Mouse (Mus musculus) liver, embryonic 15.5 days (tissue): ENCODE data around the gene Hexa. TPM values are rescaled to one million over a fixed set of nuclear protein-coding genes. Genes with fewer than 3 reads are reported as not detected.

ENCODE experiments used
- ATAC-seq: fragments of 200-750 bp; cut with Nextera tagmentation; 2 replicates; pipeline ENCODE4 v1.8.0; 2017; ENCODE audit warnings: moderate number of reproducible peaks, mild to moderate bottlenecking, moderate library complexity; ENCODE audit not compliant: insufficient read depth
- H3K27ac ChIP-seq: fragments of 300-500 bp; sonication (generic); replicated peaks from 2 replicates; pipeline ENCODE4 v1.5.1; 2015; ENCODE audit warnings: mild to moderate bottlenecking, inconsistent platforms
- H3K27me3 ChIP-seq: fragments of 300-500 bp; sonication (generic); 2 replicates; pipeline ENCODE4 v1.6.1; 2015; ENCODE audit warnings: mild to moderate bottlenecking, inconsistent platforms
- H3K36me3 ChIP-seq: fragments of 300-500 bp; sonication (generic); replicated peaks from 2 replicates; pipeline ENCODE4 v1.6.1; 2015; ENCODE audit warnings: moderate library complexity, mild to moderate bottlenecking, inconsistent platforms
- H3K4me1 ChIP-seq: fragments of 300-500 bp; sonication (generic); replicated peaks from 2 replicates; pipeline ENCODE4 v1.6.1; 2015; ENCODE audit warnings: inconsistent platforms
- H3K4me2 ChIP-seq: fragments of 300-500 bp; sonication (generic); 2 replicates; pipeline ENCODE4 v1.6.1; 2015; ENCODE audit warnings: moderate library complexity, mild to moderate bottlenecking, inconsistent platforms
- H3K4me3 ChIP-seq: fragments of 300-500 bp; sonication (generic); replicated peaks from 2 replicates; pipeline ENCODE4 v1.5.1; 2015; ENCODE audit warnings: mild to moderate bottlenecking, inconsistent platforms
- H3K9ac ChIP-seq: fragments of 300-500 bp; sonication (generic); 2 replicates; pipeline ENCODE4 v1.6.1; 2015; ENCODE audit warnings: moderate library complexity, mild to moderate bottlenecking, inconsistent platforms
- H3K9me3 ChIP-seq: fragments of 300-500 bp; sonication (generic); replicated peaks from 2 replicates; pipeline ENCODE4 v1.6.1; 2016; ENCODE audit warnings: inconsistent platforms
- WGBS: fragments of 180-500 bp; shearing (Covaris S2); methylation state at CpG from one replicate; pipeline ENCODE4 v1.1.7; 2015; ENCODE audit warnings: mixed read lengths; ENCODE audit not compliant: insufficient replicate concordance; 5-methylcytosine and 5-hydroxymethylcytosine counted together
- polyA plus RNA-seq: library from polyadenylated mRNA; unstranded; fragments of >200 nt; fragmentation: Nextera tagmentation; extraction: Ambion mirVana; gene quantifications from 2 replicates; pipeline ENCODE4 v1.2.1, GENCODE M21; 2015

The Hexa gene
- polyA plus RNA-seq, 1 experiment from 2014 or later, result 34.9 TPM

DNA sequence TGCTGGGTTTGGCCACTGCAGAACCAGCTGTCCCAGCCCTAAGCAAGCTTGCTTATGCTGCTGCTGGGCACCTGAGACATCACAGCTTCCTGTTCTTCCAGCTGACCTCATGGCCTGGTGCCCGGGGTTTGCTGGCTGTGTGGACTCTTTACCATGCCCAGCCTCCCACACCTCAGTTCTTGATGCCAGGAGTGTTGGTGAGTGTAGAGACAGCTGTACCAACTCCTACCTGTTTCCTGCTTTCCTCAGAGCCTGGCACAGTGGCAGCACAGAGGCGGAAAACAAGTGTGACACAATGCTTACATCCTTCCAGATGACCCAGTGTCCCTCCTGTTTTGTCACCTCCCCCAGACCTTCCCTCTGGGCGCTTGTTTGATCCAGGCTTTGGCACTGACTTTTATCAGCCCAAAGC is 12.3 kb downstream of the Hexa start:
- no peaks in the 10 kb centered on the region for H3K9me3 ChIP-seq
- 56% methylated on average over 3 of the region's 3 CpGs for WGBS
- H3K27ac ChIP-seq, result no peak overlapping the region
- no peaks in the 10 kb centered on the region for H3K27me3 ChIP-seq
- H3K4me3 ChIP-seq, result no peak overlapping the region
- ATAC-seq, result no peak
- H3K4me2 ChIP-seq, result no peak overlapping the region
- H3K9ac ChIP-seq, result no peak overlapping the region
- peaks cover 18% of the 10 kb centered on the region for H3K4me1 ChIP-seq
- no peaks in the 10 kb centered on the region for H3K36me3 ChIP-seq

DNA sequence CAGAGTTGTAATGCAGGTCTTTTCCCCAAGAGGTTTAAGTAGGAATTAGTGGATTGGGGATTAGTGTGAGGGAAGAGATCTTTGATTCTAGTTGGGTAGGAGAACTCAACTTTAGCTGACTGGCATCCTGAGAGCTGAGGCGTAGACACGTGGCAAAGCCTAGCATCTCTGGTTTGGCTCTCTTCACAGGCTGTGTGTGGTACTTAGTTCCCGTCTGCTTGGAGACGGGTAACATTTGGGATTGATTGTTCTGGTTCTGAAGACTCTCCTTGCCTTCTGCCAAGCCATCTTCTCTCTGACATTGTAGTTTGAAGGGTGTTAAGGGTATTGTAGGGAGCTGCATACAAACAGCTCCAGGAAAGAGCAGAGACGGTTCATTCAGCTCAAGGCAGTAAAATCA is 13.3 kb downstream of the Hexa start:
- H3K4me3 ChIP-seq, result no peak overlapping the region
- no peaks in the 10 kb centered on the region for H3K9me3 ChIP-seq
- peaks cover 5% of the 10 kb centered on the region; the same call in 1 of the 2 replicates for H3K36me3 ChIP-seq
- no peak overlapping the region for H3K4me2 ChIP-seq
- no peak for ATAC-seq
- H3K27ac ChIP-seq, result no peak overlapping the region
- H3K27me3 ChIP-seq, result no peaks in the 10 kb centered on the region
- 67% methylated on average over 5 of the region's 5 CpGs for WGBS
- no peak overlapping the region for H3K9ac ChIP-seq
- H3K4me1 ChIP-seq, result peaks cover 13% of the 10 kb centered on the region

DNA sequence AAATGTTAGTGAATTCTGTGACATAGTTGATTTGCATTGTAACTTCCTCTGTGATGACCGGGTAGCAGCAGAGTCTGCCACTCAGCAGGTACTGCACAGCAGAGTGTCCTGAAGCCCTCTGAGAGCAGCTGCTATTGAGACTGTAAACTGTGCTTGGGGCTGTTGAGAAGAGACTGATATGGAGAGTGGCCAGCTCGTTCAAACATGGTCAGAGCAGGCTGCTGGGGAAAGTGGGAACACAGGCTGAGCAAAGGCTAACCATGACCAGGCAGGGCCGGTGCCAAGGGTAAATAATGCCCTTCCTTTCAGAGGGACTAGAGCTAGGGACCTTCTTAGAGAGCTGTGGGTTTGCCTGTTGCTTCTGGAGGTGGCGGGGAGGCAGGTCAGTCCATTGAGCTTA is 14.4 kb downstream of the Hexa start:
- H3K27me3 ChIP-seq, result no peaks in the 10 kb centered on the region
- no peak overlapping the region for H3K27ac ChIP-seq
- no peak for ATAC-seq
- peaks cover 13% of the 10 kb centered on the region for H3K4me1 ChIP-seq
- WGBS, result 63% methylated on average over 4 of the region's 4 CpGs
- no peak overlapping the region for H3K4me3 ChIP-seq
- no peak overlapping the region for H3K9ac ChIP-seq
- peaks cover 5% of the 10 kb centered on the region for H3K36me3 ChIP-seq
- no peaks in the 10 kb centered on the region for H3K9me3 ChIP-seq
- no peak overlapping the region for H3K4me2 ChIP-seq

DNA sequence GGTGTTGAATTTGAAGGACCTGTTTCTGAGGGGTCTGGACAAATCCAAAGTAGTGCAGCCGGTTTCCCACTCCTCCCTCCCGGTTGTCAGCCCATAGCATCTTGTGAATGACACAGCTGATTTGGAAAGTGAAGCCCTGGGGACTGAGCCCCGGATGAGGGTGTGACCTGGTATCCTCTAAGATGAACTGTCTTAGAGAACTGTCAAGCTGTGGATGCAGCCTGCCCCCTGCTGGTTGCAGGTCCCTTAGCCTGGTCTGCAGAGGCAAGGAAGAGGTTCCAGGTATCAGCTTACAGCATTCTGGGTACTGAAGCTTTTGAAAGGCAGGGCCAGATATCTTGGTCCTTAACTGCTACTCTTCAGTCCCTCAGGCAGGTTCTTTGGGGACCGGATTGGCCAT is 26.3 kb downstream of the Hexa start:
- no peak overlapping the region for H3K4me2 ChIP-seq
- 16% methylated on average over 4 of the region's 4 CpGs for WGBS

DNA sequence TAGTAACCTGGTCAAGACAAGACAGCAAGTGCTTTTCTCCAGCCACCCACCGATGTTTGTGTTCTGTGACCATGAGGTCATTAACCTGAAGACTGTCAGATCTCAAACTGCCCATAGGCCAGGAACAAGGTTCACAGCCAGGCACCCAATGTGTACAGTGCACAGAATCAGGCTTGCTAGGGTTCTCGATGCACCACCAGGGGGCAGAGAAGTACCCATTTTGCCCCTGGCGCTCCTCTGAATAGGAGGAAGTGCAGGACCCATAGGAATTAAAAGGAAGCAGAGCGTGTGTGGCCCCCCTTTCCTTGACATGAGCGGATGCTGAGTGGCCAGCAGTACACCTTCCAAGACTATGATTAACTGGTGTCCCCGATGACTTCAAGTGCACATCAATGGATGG is 27.8 kb downstream of the Hexa start:
- Histone ChIP-seq H3K9ac (no peak overlapping the region), H3K27ac (no peak overlapping the region), H3K4me2 (no peak overlapping the region), H3K4me3 (no peak overlapping the region), H3K4me1 (0 out of 2 replicates have a peak, but pooled peaks cover 3% of the 10 kb centered on the region), H3K36me3 (peaks cover 16% of the 10 kb centered on the region), H3K27me3 (peaks cover 24% of the 10 kb centered on the region), H3K9me3 (no peaks in the 10 kb centered on the region)
- peak; percentile 31; the same call in 1 of the 2 replicates for ATAC-seq
- WGBS, result 15% methylated on average over 6 of the region's 6 CpGs

More for the DNA sequence above, 26.3 kb downstream of the Hexa start:
- no peak for ATAC-seq
- no peaks in the 10 kb centered on the region for H3K9me3 ChIP-seq
- H3K36me3 ChIP-seq, result peaks cover 16% of the 10 kb centered on the region
- no peak overlapping the region for H3K27ac ChIP-seq
- H3K9ac ChIP-seq, result no peak overlapping the region
- H3K27me3 ChIP-seq, result peaks cover 21% of the 10 kb centered on the region
- H3K4me3 ChIP-seq, result no peak overlapping the region
- 0 out of 2 replicates have a peak, but pooled peaks cover 3% of the 10 kb centered on the region for H3K4me1 ChIP-seq

DNA sequence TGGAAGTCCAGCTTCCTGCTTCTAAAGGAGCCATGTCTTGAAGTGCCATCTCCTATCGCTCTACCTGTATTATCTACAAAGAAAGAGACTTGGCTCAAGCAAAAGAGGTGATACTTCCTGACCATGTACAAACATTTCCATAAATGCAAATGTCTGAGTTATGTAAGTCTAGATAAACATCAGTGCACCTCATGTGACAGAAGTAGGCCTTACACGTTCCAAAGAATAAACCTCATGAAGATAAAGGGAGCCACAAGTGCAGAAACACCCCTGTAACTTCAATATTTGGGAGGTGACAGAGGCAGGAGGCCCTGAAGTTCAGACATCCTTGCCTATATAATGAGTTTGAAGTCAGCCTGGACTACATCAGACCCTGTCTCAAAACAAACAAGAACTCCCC is 32.5 kb downstream of the Hexa start:
- Histone ChIP-seq H3K27me3 (peaks cover 47% of the 10 kb centered on the region), H3K9me3 (no peaks in the 10 kb centered on the region), H3K4me1 (0 out of 2 replicates have a peak, but pooled peaks cover 3% of the 10 kb centered on the region), H3K9ac (no peak overlapping the region), H3K4me2 (no peak overlapping the region), H3K27ac (no peak overlapping the region), H3K36me3 (no peaks in the 10 kb centered on the region), H3K4me3 (no peak overlapping the region)
- ATAC-seq, result no peak
- 47% methylated on average over 2 of the region's 2 CpGs for WGBS

DNA sequence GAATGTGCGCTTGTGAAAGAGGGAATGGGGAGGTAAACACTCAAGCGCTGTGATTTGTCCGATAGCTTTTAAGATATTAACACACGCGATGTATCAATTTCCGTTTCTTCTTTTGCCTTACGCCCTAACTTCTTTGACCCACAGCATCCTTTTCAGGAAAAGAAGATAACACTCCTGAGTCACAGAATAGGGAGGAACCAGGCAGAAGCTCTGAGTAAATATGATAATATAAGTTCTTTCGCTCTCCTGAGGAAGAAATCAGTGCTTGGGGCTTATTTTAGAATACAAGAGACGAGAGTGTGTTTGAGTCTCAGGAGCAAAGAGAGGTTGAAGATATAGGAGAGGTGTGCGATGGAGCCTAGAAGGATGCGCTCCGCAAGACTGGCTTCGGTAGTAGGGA is 38.1 kb downstream of the Hexa start:
- no peak for ATAC-seq
- Histone ChIP-seq H3K27ac (no peak overlapping the region), H3K4me1 (peaks cover 17% of the 10 kb centered on the region), H3K27me3 (peaks cover 78% of the 10 kb centered on the region), H3K4me3 (peak overlapping the region; percentile 59), H3K36me3 (no peaks in the 10 kb centered on the region), H3K4me2 (peak overlapping the region; percentile 91), H3K9me3 (no peaks in the 10 kb centered on the region), H3K9ac (no peak overlapping the region)
- WGBS, result 15% methylated on average over 13 of the region's 13 CpGs

DNA sequence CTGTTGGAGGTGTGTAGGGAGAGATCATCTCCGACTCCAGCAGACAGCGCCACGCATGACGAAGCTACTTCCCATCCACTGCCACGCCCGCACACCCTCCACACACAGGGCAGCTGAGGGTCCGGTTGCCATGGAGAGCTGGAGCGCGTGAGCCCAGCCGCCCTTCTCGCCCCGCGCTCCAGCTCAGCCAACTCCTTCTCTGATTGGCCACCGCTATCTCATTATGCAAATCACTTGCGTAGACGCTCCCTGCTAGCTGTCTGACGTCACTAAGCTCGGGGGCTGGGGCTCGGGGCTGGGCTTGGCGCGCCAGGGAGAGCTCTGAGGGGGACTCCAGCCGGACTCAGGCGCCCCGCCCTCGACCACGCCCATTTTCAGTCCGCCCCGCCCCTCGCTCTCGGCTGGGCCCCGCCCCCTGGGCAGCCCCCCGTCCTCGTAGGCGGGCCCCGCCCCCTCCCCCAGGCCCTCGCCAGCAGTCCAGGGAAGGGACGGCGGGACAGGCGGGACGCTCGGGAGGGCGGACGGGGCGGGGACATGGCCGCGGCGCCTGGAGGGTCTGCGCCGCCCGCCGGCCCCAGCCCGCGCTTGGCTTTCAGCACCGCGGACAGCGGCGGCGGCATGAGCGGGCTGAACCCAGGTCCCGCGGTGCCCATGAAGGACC is 38.6 kb downstream of the Hexa start, which contains the start of gene Celf6:
TSS of gene Celf6 (plus strand) at position 74 of the 661 bp plus-strand sequence.
- no peak within 1 kb of the TSS for H3K27ac ChIP-seq
- H3K9ac ChIP-seq, result no peak within 1 kb of the TSS
- peak within 1 kb of the TSS; percentile 59 for H3K4me3 ChIP-seq
- WGBS, result under 1% methylated on average over 61 of the region's 61 CpGs
- ATAC-seq, result peak; percentile 92
- no peaks in the 10 kb centered on the region for H3K36me3 ChIP-seq
- H3K4me1 ChIP-seq, result peaks cover 17% of the 10 kb centered on the region
- H3K27me3 ChIP-seq, result peaks cover 84% of the 10 kb centered on the region
- peak within 1 kb of the TSS; percentile 91 for H3K4me2 ChIP-seq
- H3K9me3 ChIP-seq, result no peaks in the 10 kb centered on the region

DNA sequence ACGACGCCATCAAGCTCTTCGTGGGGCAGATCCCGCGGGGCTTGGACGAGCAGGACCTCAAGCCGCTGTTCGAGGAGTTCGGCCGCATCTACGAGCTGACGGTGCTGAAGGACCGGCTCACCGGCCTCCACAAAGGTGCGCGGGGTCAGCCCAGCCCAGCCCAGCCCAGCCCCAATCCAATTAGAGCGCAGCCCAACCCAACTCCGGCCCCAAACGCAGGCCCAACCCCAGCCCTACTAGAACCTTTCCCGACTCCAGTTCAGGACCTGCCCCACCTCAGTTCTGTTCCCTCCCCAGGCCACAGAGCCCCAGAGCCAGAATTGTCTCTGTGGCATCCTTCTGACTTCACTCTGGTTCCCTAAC is 39.1 kb downstream of the Hexa start:
- no peak for ATAC-seq
- WGBS, result 2% methylated on average over 20 of the region's 20 CpGs
- Histone ChIP-seq H3K4me1 (peaks cover 17% of the 10 kb centered on the region), H3K36me3 (no peaks in the 10 kb centered on the region), H3K27ac (no peak overlapping the region), H3K4me3 (peak overlapping the region; percentile 59), H3K9ac (no peak overlapping the region), H3K9me3 (no peaks in the 10 kb centered on the region), H3K27me3 (peaks cover 87% of the 10 kb centered on the region), H3K4me2 (peak overlapping the region; percentile 91)

DNA sequence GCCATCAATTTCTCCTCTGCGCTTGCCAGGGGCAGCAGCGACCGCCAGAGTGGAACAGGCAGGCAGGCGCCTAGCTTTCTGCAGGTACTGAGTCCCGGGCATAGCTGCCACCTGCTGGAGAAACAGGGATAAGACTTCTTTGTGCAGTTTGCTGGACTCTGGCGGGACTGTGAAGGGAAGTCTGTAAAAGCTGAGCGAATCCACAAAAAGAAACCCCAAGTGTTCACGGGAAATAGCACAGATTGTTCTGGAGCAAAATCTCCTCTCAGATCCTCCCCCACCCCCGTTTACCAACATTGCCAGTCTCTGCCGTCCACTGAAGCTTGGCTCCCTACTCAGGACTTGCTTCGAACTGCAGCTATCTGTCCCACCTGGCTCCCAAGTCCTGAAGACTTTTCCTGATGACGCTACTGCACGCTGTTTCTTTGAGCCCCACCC is 45.5 kb downstream of the Hexa start:
- H3K4me1 ChIP-seq, result no peaks in the 10 kb centered on the region
- no peak for ATAC-seq
- no peaks in the 10 kb centered on the region for H3K9me3 ChIP-seq
- H3K4me2 ChIP-seq, result peak overlapping the region; percentile 36
- no peaks in the 10 kb centered on the region for H3K36me3 ChIP-seq
- WGBS, result 4% methylated on average over 13 of the region's 13 CpGs
- peaks cover 98% of the 10 kb centered on the region for H3K27me3 ChIP-seq
- H3K27ac ChIP-seq, result no peak overlapping the region
- no peak overlapping the region for H3K9ac ChIP-seq
- no peak overlapping the region for H3K4me3 ChIP-seq

DNA sequence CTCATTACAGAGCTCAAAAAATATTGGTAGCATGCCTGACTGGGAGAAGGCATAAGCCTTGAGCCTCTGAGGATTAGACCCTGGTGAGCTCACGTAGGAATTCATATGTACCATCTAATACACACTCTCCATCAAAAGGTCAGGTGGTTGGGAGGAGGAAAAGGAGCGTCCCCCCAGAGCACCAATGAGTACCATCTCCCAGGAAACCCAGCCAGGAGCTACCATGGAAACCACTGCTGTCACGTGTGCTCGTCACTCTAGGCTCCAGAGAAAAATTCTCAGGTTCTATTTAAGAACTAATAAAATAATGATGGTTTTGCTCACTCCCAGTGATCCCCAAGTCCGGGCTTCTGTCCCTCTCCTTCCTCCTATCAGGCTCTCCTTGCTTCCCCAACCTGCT is 48.9 kb downstream of the Hexa start:
- Histone ChIP-seq H3K9ac (no peak overlapping the region), H3K36me3 (no peaks in the 10 kb centered on the region), H3K9me3 (no peaks in the 10 kb centered on the region), H3K27ac (no peak overlapping the region), H3K4me3 (no peak overlapping the region), H3K4me1 (no peaks in the 10 kb centered on the region), H3K27me3 (peaks cover 93% of the 10 kb centered on the region), H3K4me2 (no peak overlapping the region)
- ATAC-seq, result no peak
- 52% methylated on average over 5 of the region's 5 CpGs for WGBS
